Mouse (Mus musculus): Measurements from ENCODE around the gene Fbxl15.

The Fbxl15 gene

GRCm38 (mm10) chr19:46308706-46309435 is 19.1 kb upstream of the Fbxl15 start:
- DNase-seq: peak; percentile 86 to 87

- peak in 1 of 2 experiments; percentile 3 for DNase-seq
Measured at GRCm38 (mm10) chr19:46309651-46310305, 18.2 kb upstream of the Fbxl15 start.

DNA sequence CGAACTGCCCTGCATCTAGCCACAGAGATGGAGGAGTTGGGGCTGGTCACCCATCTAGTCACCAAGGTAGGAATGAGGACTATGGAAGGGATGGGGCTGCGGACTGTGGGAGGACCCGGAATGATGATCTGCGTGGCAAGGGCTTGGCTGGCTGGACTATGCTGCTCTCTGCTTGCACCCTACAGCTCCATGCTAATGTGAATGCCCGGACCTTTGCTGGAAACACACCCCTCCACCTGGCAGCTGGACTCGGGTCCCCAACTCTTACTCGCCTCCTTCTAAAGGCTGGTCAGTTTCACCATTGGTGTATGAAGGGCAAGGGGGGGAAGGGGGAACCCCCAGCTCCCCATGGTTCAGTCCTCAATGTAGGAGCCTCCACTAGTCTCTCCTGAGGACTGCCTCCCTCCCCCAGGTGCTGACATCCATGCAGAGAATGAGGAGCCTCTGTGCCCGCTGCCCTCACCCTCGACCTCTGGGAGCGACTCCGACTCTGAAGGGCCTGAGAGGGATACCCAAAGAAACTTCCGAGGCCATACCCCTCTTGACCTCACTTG is 17.6 kb upstream of the Fbxl15 start:
- DNase-seq: peak in 1 of 2 experiments; percentile 1

GRCm38 (mm10) chr19:46311341-46311740 is 16.6 kb upstream of the Fbxl15 start:
- DNase-seq: peak in 1 of 2 experiments; percentile 0

GRCm38 (mm10) chr19:46312566-46312965 is 15.4 kb upstream of the Fbxl15 start:
- DNase-seq: no peak

- no peak for DNase-seq
Measured at GRCm38 (mm10) chr19:46313116-46313515, 14.9 kb upstream of the Fbxl15 start.

DNA sequence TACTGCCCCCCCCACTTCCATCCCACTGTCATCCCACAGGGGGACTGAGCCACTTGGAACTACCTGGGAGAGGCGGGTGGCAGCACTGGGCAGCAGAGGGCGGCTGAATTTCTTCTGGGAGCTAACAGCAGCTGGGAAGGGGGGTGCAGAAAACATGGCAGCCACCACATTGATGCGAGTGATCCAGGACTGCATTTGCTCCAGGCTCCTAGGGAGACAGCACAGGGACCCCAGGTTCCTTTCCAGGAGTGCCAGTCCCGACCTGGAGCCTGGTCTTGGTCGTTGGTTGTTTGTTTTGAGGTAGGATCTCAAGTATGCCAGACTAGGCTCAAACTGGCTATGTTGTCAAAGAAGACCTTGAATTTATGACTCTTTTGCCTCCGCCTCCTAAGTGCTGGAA is 14.4 kb upstream of the Fbxl15 start:
- peak in 1 of 2 experiments; percentile 1 for DNase-seq

DNA sequence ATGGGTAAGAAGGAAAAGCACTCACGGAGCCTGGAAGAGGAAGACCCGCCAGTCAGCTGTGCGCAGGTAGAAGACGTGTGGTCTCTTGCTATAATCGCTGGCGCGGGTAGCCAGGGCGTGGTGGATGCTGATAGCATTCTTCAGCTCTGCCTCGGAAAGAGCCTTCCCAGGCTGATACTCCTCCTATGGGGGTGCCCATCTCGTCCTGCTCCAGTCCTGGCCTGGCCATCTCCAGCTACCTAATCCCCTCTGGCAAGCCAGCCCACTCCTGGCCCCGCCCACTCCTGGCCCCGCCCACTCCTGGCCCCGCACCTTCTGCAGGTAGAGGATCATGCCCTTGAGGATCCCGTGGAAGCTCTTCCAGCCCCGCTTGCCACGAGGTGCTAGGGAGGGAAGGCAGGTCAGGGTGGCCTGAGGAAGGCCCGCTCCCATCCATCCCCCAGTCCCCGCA is 13.8 kb upstream of the Fbxl15 start:
- DNase-seq: peak in 1 of 2 experiments; percentile 12

- DNase-seq: peak in 1 of 2 experiments; percentile 1
Measured at GRCm38 (mm10) chr19:46314872-46315742, 12.9 kb upstream of the Fbxl15 start.

DNA sequence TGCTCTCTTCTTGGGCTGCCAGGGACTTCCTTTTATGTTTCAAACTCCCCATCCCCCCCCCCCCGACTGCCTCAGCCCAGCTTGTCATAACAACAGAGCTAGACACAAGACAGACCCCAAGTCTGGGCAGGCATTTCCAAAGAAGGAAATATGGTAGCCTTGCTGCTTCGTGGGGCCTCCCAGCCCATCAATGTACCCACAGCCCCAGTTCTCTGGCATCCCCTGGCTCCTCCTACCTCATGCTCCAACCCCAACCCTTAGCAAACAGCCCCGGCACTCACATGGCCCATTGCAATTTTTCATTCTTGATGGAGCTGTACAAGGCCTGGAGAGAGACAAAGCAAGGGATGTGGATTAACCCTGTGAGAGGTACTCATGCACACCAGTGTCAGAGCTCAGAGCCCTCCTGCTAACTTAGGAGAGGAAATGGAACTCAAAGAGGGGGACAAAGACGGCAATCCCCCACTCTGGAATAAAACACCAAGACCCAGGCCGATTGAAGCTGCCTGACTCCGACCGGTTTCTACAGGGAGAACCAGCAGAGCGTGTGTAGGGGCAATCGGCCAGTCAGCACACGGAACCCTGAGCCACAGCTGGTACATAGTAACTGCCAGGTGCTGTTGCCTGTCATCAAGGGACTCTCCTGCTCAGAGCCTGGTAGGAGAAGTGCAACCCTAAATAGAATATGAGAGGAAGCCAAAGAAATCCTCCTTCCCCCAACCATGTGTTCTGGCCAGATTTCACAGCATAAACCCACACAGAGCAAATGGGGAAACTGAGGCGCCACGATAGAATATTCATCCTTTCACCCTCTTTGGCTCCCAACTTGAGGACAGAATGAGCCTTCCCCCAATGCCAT is 12.0 kb upstream of the Fbxl15 start:
- peak in 1 of 2 experiments; percentile 0 for DNase-seq

DNA sequence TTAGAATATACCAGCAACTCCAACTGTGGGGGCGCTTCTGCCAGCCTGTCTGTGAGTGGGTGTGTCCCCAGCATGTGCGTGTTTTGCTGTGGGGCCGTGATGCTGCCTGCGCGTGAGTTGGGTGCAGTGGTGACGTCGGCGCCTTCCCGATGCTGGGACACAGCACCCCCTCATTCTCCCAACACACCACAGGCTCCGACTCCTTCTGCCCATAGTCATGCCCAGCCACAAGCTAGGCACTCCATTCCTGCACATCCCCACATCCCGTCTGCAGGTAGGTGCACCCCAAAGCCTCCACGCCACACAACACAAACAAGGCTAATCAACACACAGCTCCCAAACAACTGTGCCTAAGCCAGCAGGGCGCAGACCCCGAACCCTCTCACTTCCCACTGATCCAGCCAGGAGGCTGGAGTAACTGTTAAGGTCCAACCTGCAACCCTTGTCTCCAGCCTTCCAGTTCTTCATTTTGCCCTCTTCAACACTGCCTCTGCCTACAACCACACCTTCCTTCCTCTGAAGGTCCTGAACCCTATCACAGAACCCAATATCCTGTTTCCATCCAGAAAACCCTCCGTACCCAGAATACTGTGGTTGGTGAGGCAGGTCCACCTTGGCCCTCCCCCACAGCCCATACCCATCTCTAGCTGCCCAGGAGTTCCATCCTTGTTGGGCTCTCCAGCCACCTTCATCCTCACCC is 11.0 kb upstream of the Fbxl15 start:
- peak in 1 of 2 experiments; percentile 1 for DNase-seq

DNA sequence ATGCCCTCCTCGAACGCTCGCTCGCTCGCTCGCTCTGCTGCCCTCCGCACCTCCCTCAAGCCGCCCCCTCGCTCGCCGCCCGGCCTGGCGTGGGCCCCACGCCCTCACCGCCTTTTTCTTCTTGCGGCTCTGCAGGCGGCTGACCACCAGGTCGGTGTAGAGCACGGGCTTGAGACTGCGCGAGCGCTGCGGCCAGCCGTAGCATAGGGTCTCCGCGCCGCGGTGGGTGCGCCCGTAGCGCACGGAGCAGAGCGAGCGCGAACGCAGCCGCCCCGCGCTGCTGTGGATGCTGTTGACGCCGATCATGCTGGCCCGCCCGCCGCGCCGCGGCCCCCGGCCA is 10.5 kb upstream of the Fbxl15 start:
- DNase-seq: peak in 1 of 2 experiments; percentile 1

GRCm38 (mm10) chr19:46318031-46318471 is 9.9 kb upstream of the Fbxl15 start:
- peak in 1 of 2 experiments; percentile 2 for DNase-seq

DNA sequence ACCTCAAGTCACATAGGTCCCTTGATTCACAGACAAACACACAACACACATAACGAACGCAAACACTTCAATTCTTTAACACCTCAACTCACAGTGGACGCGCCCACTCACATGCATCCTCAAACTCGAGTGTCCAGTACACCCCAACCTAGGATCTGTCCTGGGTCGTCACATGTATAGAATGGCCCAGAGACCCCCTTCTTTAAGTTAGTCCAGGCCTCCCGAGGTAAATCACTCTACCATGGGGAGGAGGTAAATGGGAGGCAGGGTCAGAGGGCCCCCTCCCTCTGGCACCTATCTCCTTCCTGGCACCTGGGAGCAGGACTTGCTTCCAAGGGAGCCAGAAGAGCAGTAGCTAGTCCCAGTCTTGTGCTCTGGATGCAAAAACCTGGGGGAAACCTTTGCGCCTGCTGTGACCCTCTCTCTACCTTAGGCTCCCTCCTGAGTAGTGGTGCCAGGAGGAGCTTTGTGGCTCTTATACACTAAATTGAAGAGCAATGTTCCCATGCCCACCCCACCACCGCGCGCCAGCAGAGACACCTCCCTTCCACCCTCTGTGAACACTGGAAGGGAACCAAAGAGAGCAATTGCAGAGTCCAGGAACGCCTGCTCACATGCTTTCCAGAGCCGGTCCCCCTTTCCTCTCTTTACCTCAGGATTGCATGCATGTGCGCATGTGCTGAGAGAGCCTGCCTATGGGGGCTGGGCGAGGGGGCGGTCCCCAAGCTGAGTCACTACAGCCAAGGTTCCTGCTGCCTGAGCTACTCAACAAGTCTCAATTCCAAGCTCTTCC is 9.2 kb upstream of the Fbxl15 start:
- peak in 1 of 2 experiments; percentile 9 for DNase-seq

DNA sequence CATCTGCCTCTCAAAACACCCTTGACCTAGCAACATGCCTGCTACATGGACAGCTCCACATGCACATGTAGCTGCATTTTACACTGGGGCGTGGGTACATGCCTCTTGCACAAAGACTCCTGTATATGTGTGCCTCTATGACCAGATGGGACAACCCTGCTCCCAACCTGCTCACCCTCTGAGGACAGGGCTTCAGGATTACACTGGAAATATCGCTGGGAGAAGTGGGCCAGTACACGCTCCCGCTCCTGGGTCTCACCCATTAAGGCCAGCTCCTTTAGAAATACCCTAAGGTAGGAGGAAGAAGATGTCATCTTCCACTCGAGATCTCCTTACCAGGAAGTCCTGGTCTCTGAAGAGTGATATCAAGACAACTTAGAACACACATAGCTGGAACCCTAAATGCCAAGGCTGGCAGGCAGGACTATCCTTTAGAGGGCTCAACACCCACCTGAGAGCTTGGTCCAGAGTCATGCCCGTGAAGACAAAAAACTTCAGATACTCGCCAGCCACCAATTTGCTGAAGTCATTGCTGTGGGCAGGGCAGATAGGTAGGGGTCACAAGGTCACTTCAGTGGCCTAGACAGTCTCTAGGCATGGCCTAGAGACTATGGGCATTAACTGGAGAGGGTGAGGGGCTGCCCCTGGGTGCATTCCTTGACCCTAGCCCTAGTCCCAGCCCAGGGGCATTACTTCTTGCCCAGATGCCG is 7.8 kb upstream of the Fbxl15 start:
- no peak for DNase-seq

DNA sequence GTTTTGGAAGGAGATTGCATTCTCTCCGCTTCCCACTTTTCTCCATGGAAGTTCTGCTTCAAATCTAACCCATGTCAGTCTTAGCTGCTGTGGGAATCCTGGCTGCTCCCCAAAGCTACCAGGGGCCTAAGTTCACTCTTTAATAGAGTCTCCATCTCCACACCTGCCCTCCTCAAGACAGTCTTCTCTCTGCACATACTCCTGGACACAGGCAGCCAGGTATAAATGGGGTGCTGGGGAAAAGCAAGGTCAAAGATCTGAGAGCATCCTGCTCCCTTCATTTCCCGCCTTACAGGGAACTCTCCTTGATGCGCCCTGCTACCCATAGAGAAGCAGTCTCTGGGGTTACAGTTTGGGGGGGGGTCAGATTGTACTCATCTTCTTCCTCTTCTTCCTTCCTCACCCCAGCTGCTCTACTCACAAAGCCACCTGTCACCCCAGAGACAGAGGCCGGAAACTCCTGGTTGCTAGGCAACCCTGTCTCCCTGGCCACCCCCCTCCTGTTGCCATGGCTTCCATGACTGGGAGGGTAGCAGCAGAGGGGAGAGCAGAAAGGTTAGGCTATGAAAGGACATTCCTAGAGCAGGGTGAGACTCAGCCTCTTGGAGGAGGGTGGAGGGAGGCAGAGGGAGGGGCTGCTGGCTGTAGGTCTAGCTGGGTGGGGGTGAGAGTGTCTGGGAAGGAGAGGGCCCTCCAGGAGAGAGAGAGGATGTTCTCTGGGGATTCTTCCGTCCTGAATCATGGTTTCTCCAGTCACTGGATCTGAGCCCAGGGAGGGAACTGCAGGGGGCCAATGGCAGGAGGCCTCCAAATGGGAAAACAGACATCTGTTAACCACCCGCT is 6.7 kb upstream of the Fbxl15 start:
- peak; percentile 47 to 77 for DNase-seq

DNA sequence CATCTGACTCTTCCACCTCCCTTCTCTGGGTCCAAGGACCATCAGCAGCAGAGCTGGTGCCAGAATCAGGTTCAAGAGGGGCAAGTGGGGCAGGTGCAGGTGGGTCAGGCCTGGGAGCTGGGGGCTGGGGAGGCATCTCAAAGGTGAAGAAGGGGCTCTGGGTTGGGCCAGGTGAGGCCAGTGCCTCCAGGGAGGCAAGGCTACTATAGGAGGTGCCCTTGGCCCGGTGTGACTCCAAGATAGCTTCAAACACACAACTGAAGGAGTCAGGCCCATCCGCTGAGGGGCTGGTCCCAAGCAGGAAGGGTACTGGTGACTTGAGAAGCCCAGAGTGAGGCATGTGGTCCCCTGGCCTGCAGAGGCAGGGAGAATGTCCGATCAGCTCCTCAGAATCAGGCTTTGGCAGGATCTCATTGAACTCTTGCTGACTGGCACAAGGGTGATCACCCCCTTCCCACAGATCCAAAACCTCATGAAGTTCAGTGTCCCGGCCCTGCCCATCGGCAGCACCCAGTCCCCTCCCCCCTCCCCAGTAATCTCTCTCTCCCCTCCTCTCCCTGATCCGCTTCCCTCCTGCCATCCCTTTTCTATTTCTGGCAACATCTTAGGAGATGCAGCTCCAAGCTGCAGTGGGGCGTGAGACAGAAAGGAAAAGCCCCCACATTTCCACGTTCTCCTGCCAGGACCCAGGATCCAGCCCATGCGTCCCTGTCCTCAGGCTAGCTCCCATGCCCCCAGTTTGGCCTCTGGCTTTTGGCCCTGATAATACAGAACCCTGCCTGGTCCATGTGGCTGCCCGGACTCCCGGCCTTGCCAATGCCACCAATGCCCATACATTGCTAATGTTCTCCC is 5.6 kb upstream of the Fbxl15 start:
- DNase-seq: no peak
